In the genomic region with DNA sequence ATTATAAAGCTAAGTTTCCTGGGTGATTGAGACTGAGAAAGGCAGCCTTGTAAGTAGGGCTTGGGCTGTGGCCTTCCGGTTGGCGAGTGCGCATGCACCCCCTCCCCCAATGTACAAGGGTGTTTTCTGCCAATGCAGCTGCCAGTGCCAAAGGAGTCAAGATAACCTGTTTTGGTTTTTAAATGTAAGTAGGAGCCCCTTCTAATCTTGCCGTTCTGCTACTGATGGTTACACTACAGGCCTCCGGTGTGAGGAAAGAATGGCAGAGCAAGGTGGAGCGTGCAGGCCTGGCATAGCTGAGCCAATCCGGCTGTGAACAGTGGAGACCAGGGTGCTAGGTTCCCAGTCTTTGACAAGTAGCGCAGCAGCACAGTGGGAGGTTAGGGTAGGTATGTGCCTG, we compare ENCODE assay signal across 9 mouse cellular contexts. TPM values are rescaled to one million over a fixed set of nuclear protein-coding genes. Genes with fewer than 3 reads are reported as not detected.
DNase-seq lines count a peak whose midpoint lies in the region; ATAC-seq and TF ChIP-seq lines count a peak whose summit lies in the region.
"Had no signal": no experiment of that assay in that cellular context is flagged by ENCODE, and none has a peak within 500 bp of the region (broad histone marks: within the 10 kb centered on the region; RNA-seq: fewer than 3 reads in every experiment).

No protein-coding gene starts in this region.

- H3K4me2 ChIP-seq in heart, embryonic 11.5 days = no peak overlapping the region

- H3K27me3 ChIP-seq in hindbrain, embryonic 10.5 days (ENCODE audit: insufficient read depth, poor library complexity, severe bottlenecking) = peaks cover 58% of the 10 kb centered on the region
- H3K27me3 ChIP-seq in kidney, adult 2 months (replicated peaks; ENCODE audit: control insufficient read depth, insufficient read depth, low read length) = no peaks in the 10 kb centered on the region
- peaks cover 50% of the 10 kb centered on the region for H3K27me3 ChIP-seq in heart, embryonic 11.5 days (ENCODE audit: control insufficient read depth, insufficient read depth, low read length)

- H3K4me3 ChIP-seq in hindbrain, embryonic 10.5 days = peak overlapping the region; percentile 75
- H3K4me3 ChIP-seq in kidney, adult 2 months (ENCODE audit: insufficient read depth, low read depth, low read length) = no peak overlapping the region
- H3K4me3 ChIP-seq in heart, embryonic 11.5 days (ENCODE audit: low read depth, low read length) = no peak overlapping the region

- TF ChIP-seq POLR2A in kidney, adult 2 months (IDR thresholded peaks at IDR 0.05; ENCODE audit: low read depth, low read length) = no peak

- H3K36me3 ChIP-seq in hindbrain, embryonic 10.5 days = no peaks in the 10 kb centered on the region
- H3K36me3 ChIP-seq in kidney, adult 2 months (ENCODE audit: control insufficient read depth, insufficient read depth, low read length) = no peaks in the 10 kb centered on the region
- no peaks in the 10 kb centered on the region for H3K36me3 ChIP-seq in heart, embryonic 11.5 days (ENCODE audit: control insufficient read depth, insufficient read depth, low read length)

- WGBS in hindbrain, embryonic 10.5 days = 79% methylated on average over 8 of the region's 8 CpGs
- 92% methylated on average over 8 of the region's 8 CpGs for WGBS in kidney, adult 2 months
- WGBS in heart, embryonic 11.5 days (ENCODE audit: insufficient replicate concordance) = 76% methylated on average over 8 of the region's 8 CpGs

- H3K9me3 ChIP-seq in hindbrain, embryonic 10.5 days = no peaks in the 10 kb centered on the region
- no peaks in the 10 kb centered on the region for H3K9me3 ChIP-seq in heart, embryonic 11.5 days (replicated peaks; ENCODE audit: control insufficient read depth, low read length)

- intact Hi-C loops in left cerebral cortex, postnatal 25 days (cut with DNase I) = loop anchor here (2.0 to 10.0 kb wide), 9 partner anchors 127 to 675 kb away; no protein-coding TSS in a partner anchor

- no peak overlapping the region for H3K27ac ChIP-seq in hindbrain, embryonic 10.5 days
- no peak overlapping the region for H3K27ac ChIP-seq in kidney, adult 2 months (ENCODE audit: insufficient read depth, low read depth, low read length)
- H3K27ac ChIP-seq in heart, embryonic 11.5 days (ENCODE audit: low read depth, low read length) = no peak overlapping the region

- DNase-seq in left cerebral cortex, adult 18-20 months (ENCODE audit: low spot score in 2 of 2) = peak; percentile 55 to 77
- DNase-seq in left cerebral cortex, adult 11 months (ENCODE audit: low spot score) = no peak
- DNase-seq in hindbrain, embryonic 10.5 days (ENCODE audit: low spot score) = no peak
- DNase-seq in left cerebral cortex, postnatal 25 days (ENCODE audit: low spot score in 2 of 2) = peak; percentile 77 to 78
- peak; percentile 65 to 69 for DNase-seq in right cerebral cortex, postnatal 36 days (ENCODE audit: low spot score in 2 of 2)
- no peak for DNase-seq in kidney, adult 2 months
- no peak for DNase-seq in heart, postnatal 4 days

- no peak for ATAC-seq in heart, embryonic 11.5 days (replicated peaks; ENCODE audit: insufficient number of reproducible peaks, low FRiP score, low TSS enrichment)

- no peak overlapping the region for H3K9ac ChIP-seq in heart, embryonic 11.5 days (ENCODE audit: low read depth, low read length)

- no peak for TF ChIP-seq CTCF in kidney, adult 2 months (conservative IDR thresholded peaks at IDR 0.05; ENCODE audit: insufficient read depth, insufficient read length, low read depth, low read length)

- peaks cover 48% of the 10 kb centered on the region for H3K4me1 ChIP-seq in hindbrain, embryonic 10.5 days (replicated peaks)
- H3K4me1 ChIP-seq in kidney, adult 2 months (ENCODE audit: control insufficient read depth, insufficient read depth, low read length) = no peaks in the 10 kb centered on the region
- peaks cover 2% of the 10 kb centered on the region; the same call in 1 of the 2 replicates for H3K4me1 ChIP-seq in heart, embryonic 11.5 days (ENCODE audit: control insufficient read depth, insufficient read depth, low read length)

RNA-seq across cellular contexts. Expression of a gene that starts 3.6 kb away (rescaled TPM):
- 100 to 1,000 TPM; 369 to 406 TPM for total RNA-seq in left cerebral cortex, adult 18-20 months (2021)
- polyA plus RNA-seq in hindbrain, embryonic 10.5 days (2016; fragmentation: Nextera tagmentation; extraction: Ambion mirVana) = 17.6 and 39.8 TPM in 2 replicates
- total RNA-seq in left cerebral cortex, postnatal 25 days (2021) = 100 to 1,000 TPM; 415 to 419 TPM
- polyA plus RNA-seq in kidney, adult 2 months (2012; rRNA removed) = 5.6 and 6.1 TPM in 2 replicates
- 1 to 10 TPM; 1.9 to 2.0 TPM for total RNA-seq in heart, postnatal 4 days (2021)
- polyA plus RNA-seq in heart, embryonic 11.5 days (2014; fragmentation: Nextera tagmentation; extraction: Ambion mirVana) = 3.1 and 4.7 TPM in 2 replicates
- polyA plus RNA-seq: C2C12 had no signal

Comparison
In these comparisons a context has a peak if more than half of its experiments do, and no peak if none do; other contexts are left out.
1. DNase-seq: peak in left cerebral cortex, adult 18-20 months (2 of 2), left cerebral cortex, postnatal 25 days (2 of 2) and right cerebral cortex, postnatal 36 days (2 of 2); none in left cerebral cortex, adult 11 months (single experiment), hindbrain, embryonic 10.5 days (single experiment), kidney, adult 2 months (single experiment) and heart, postnatal 4 days (single experiment).
2. RNA of a gene that starts 3.6 kb away (total RNA-seq): 415 to 419 TPM in left cerebral cortex, postnatal 25 days and 369 to 406 TPM in left cerebral cortex, adult 18-20 months; 1.9 to 2.0 TPM in heart, postnatal 4 days; every median in the first group is over 100 times any median in the second.